Mouse (Mus musculus) liver, postnatal 0 days (tissue): ENCODE data around the gene Dglucy. TPM values are rescaled to one million over a fixed set of nuclear protein-coding genes. Genes with fewer than 3 reads are reported as not detected.
"Not testable (repeated sequence)": the region's sequence is repeated elsewhere in the genome, so short reads cannot be mapped to it uniquely, and the experiment has no call there.

Experiments
- ATAC-seq: fragments of 200-750 bp; cut with Nextera tagmentation; 2 replicates; pipeline ENCODE4 v1.8.0; 2017; ENCODE audit warnings: mild to moderate bottlenecking, moderate library complexity
- DNase-seq: peaks from one replicate; pipeline ENCODE4 v3.0.0-alpha.2; 2016
- H3K27ac ChIP-seq: fragments of 300-500 bp; sonication (generic); 2 replicates; pipeline ENCODE4 v1.5.1; 2014; ENCODE audit warnings: antibody characterized with exemption, moderate library complexity, mild to moderate bottlenecking, low read depth
- H3K27me3 ChIP-seq: fragments of 300-500 bp; sonication (generic); 2 replicates; pipeline ENCODE4 v1.6.1; 2014; ENCODE audit warnings: low read length, control low read depth, mixed read lengths; ENCODE audit not compliant: insufficient read depth
- H3K36me3 ChIP-seq: fragments of 300-500 bp; sonication (generic); replicated peaks from 2 replicates; pipeline ENCODE4 v1.6.1; 2014; ENCODE audit warnings: mild to moderate bottlenecking, control low read depth, low read length, moderate library complexity, mixed read lengths; ENCODE audit not compliant: insufficient read depth
- H3K4me1 ChIP-seq: fragments of 300-500 bp; sonication (generic); 2 replicates; pipeline ENCODE4 v1.6.1; 2014; ENCODE audit warnings: antibody characterized with exemption, mild to moderate bottlenecking, control low read depth; ENCODE audit not compliant: insufficient read depth
- H3K4me2 ChIP-seq: fragments of 300-500 bp; sonication (generic); 2 replicates; pipeline ENCODE4 v1.6.1; 2014; ENCODE audit warnings: low read depth, mild to moderate bottlenecking, low read length, moderate library complexity, mixed read lengths
- H3K4me3 ChIP-seq: fragments of 300-500 bp; sonication (generic); 2 replicates; pipeline ENCODE4 v1.5.1; 2014; ENCODE audit warnings: low read depth, low read length
- H3K9ac ChIP-seq: fragments of 300-500 bp; sonication (generic); replicated peaks from 2 replicates; pipeline ENCODE4 v1.6.1; 2014; ENCODE audit warnings: mild to moderate bottlenecking, moderate library complexity
- H3K9me3 ChIP-seq: fragments of 300-500 bp; sonication (generic); 2 replicates; pipeline ENCODE4 v1.6.1; 2016; ENCODE audit warnings: mild to moderate bottlenecking, control low read depth, low read length, mixed read lengths
- CTCF ChIP-seq: sonication (generic); IDR thresholded peaks from 2 replicates; pipeline ENCODE4 v1.5.1; 2016; ENCODE audit warnings: antibody characterized with exemption, low read depth
- EP300 ChIP-seq: IDR thresholded peaks from 2 replicates; pipeline ENCODE4 v1.6.1; 2016; ENCODE audit warnings: antibody characterized with exemption, low read depth, mild to moderate bottlenecking
- WGBS: fragments of 180-500 bp; shearing (Covaris S2); extraction: QIAGEN DNeasy Blood & Tissue Kit; methylation state at CpG from one replicate; pipeline ENCODE4 v1.1.7; 2014; ENCODE audit not compliant: insufficient replicate concordance; 5-methylcytosine and 5-hydroxymethylcytosine counted together
- polyA plus RNA-seq: library from polyadenylated mRNA; unstranded; fragments of >200 nt; fragmentation: Nextera tagmentation; extraction: Ambion mirVana; gene quantifications from 2 replicates; pipeline ENCODE4 v1.2.1, GENCODE M21; 2015

Dglucy gene
- polyA plus RNA-seq, 1 experiment from 2014 or later: 1.9 TPM

GRCm38 (mm10) chr12:100789981-100790550, 11.2 kb downstream of the Dglucy start:
- Histone ChIP-seq H3K4me1 (peaks cover 6% of the 10 kb centered on the region), H3K36me3 (no peaks in the 10 kb centered on the region), H3K9ac (no peak overlapping the region), H3K27ac (no peak overlapping the region), H3K4me2 (no peak overlapping the region), H3K27me3 (no peaks in the 10 kb centered on the region), H3K4me3 (no peak overlapping the region), H3K9me3 (no peaks in the 10 kb centered on the region)
- ATAC-seq (no peak), DNase-seq (no peak)
- no peak for TF ChIP-seq CTCF
- TF ChIP-seq EP300: no peak
- WGBS: 42% methylated on average over 3 of the region's 3 CpGs

GRCm38 (mm10) chr12:100791425-100791824, 12.6 kb downstream of the Dglucy start:
- 65% methylated on average over 6 of the region's 6 CpGs for WGBS
- Histone ChIP-seq H3K27me3 (no peaks in the 10 kb centered on the region), H3K36me3 (no peaks in the 10 kb centered on the region), H3K4me3 (no peak overlapping the region), H3K9me3 (no peaks in the 10 kb centered on the region), H3K27ac (no peak overlapping the region), H3K4me2 (no peak overlapping the region), H3K9ac (no peak overlapping the region), H3K4me1 (peaks cover 6% of the 10 kb centered on the region)
- DNase-seq (no peak), ATAC-seq (no peak)
- TF ChIP-seq EP300 (no peak), CTCF (no peak)

GRCm38 (mm10) chr12:100794450-100795230, 15.8 kb downstream of the Dglucy start:
- no peak for TF ChIP-seq EP300
- TF ChIP-seq CTCF: no peak
- Histone ChIP-seq H3K9ac (no peak overlapping the region), H3K9me3 (no peaks in the 10 kb centered on the region), H3K4me2 (no peak overlapping the region), H3K4me1 (peaks cover 6% of the 10 kb centered on the region), H3K4me3 (no peak overlapping the region), H3K36me3 (no peaks in the 10 kb centered on the region), H3K27ac (no peak overlapping the region), H3K27me3 (no peaks in the 10 kb centered on the region)
- 56% methylated on average over 7 of the region's 7 CpGs for WGBS
- ATAC-seq (no peak), DNase-seq (no peak)

- Histone ChIP-seq H3K4me3 (no peak overlapping the region), H3K4me2 (no peak overlapping the region), H3K27me3 (no peaks in the 10 kb centered on the region), H3K9ac (no peak overlapping the region), H3K36me3 (no peaks in the 10 kb centered on the region), H3K4me1 (no peaks in the 10 kb centered on the region), H3K27ac (no peak overlapping the region), H3K9me3 (no peaks in the 10 kb centered on the region)
- ATAC-seq: no peak
- no peak for DNase-seq
- 62% methylated on average over 7 of the region's 7 CpGs for WGBS
- TF ChIP-seq CTCF (no peak), EP300 (no peak)
Measured at GRCm38 (mm10) chr12:100795390-100796036, 16.7 kb downstream of the Dglucy start.

- not testable (repeated sequence) for H3K36me3 ChIP-seq, H3K4me2 ChIP-seq, ATAC-seq, DNase-seq, H3K9ac ChIP-seq, H3K4me3 ChIP-seq, H3K9me3 ChIP-seq, H3K27ac ChIP-seq, H3K27me3 ChIP-seq, H3K4me1 ChIP-seq
- WGBS: 92% methylated on average over 19 of the region's 19 CpGs
Measured at GRCm38 (mm10) chr12:100803391-100803790, 24.5 kb downstream of the Dglucy start.

GRCm38 (mm10) chr12:100807280-100807679, 28.4 kb downstream of the Dglucy start:
- TF ChIP-seq EP300 (no peak), CTCF (no peak)
- H3K36me3 ChIP-seq: no peaks in the 10 kb centered on the region
- H3K4me3 ChIP-seq: no peak overlapping the region
- no peaks in the 10 kb centered on the region for H3K27me3 ChIP-seq
- no peak overlapping the region for H3K9ac ChIP-seq
- no peak for ATAC-seq
- H3K4me1 ChIP-seq: no peaks in the 10 kb centered on the region
- no peak overlapping the region for H3K4me2 ChIP-seq
- WGBS: 49% methylated on average over 7 of the region's 7 CpGs
- no peaks in the 10 kb centered on the region for H3K9me3 ChIP-seq
- no peak overlapping the region for H3K27ac ChIP-seq
- no peak for DNase-seq
